Mouse (Mus musculus): Measurements from ENCODE around the gene Nfs1. TPM values are rescaled to one million over a fixed set of nuclear protein-coding genes. Genes with fewer than 3 reads are reported as not detected.

Nfs1 gene
- total and polyA plus RNA-seq, 3 experiments, result 64.5 to 83.9 TPM; not detected in 1

- no peak overlapping the region for H3K4me3 ChIP-seq (ENCODE audit: control insufficient read depth in 1 of 2, insufficient read depth in 1 of 2, low read depth in 2 of 2, low read length in 2 of 2)
- H3K27ac ChIP-seq (ENCODE audit: control insufficient read depth, low read depth, low read length), result no peak overlapping the region
- peaks cover 0 to 4% of the 10 kb centered on the region in 2 experiments; a peak in 2 of 4 replicates for H3K36me3 ChIP-seq (ENCODE audit: control insufficient read depth in 1 of 2, insufficient read depth in 2 of 2, low read length in 2 of 2)
- H3K27me3 ChIP-seq (ENCODE audit: control insufficient read depth in 1 of 2, insufficient read depth in 2 of 2, low read length in 2 of 2), result no peaks in the 10 kb centered on the region
- H3K9ac ChIP-seq (ENCODE audit: control insufficient read depth, low read depth, low read length, poor library complexity, severe bottlenecking), result no peak overlapping the region
- H3K4me1 ChIP-seq (ENCODE audit: control insufficient read depth in 1 of 2, insufficient read depth in 2 of 2, low read length in 2 of 2), result no peaks in the 10 kb centered on the region
- TF ChIP-seq RAD21 (IDR thresholded peaks at IDR 0.05; ENCODE audit: low read depth, low read length), result peak; percentile 50
- TF ChIP-seq SMC3 (IDR thresholded peaks at IDR 0.05; ENCODE audit: low read depth, low read length), result peak; percentile 37; the same call in 1 of the 2 replicates
- 0 out of 2 replicates have a peak, but pooled peaks have one; percentile 5 for TF ChIP-seq ZC3H11A (IDR thresholded peaks at IDR 0.05; ENCODE audit: low read depth, low read length)
- TF ChIP-seq CTCF (IDR thresholded peaks at IDR 0.05 in 2 of 3, conservative IDR thresholded peaks at IDR 0.05 in 1 of 3; ENCODE audit: control insufficient read depth in 1 of 3, insufficient read depth in 1 of 3, low read depth in 2 of 3, low read length in 3 of 3, poor library complexity in 1 of 3, severe bottlenecking in 1 of 3), result peak; percentile 12 to 50 (median 46); a peak in 5 of 6 replicates
- no peak for TF ChIP-seq SIN3A (IDR thresholded peaks at IDR 0.05; ENCODE audit: low read length)
- no peak for TF ChIP-seq EP300 (IDR thresholded peaks at IDR 0.05; ENCODE audit: low read depth in 1 of 2, low read length in 2 of 2)
- no peak for TF ChIP-seq MAZ (IDR thresholded peaks at IDR 0.05; ENCODE audit: low read depth, low read length)
- peak; percentile 32 for DNase-seq (ENCODE audit: low read depth, low spot score)
- no peaks in the 10 kb centered on the region for H3K79me2 ChIP-seq (ENCODE audit: control insufficient read depth, insufficient read depth, low read length, poor library complexity)
- H3K9me3 ChIP-seq (replicated peaks; ENCODE audit: insufficient read depth, low read length), result no peaks in the 10 kb centered on the region
Measured at GRCm38 (mm10) chr2:156135695-156136094, 8.3 kb downstream of the Nfs1 start.

GRCm38 (mm10) chr2:156134161-156134560, 9.8 kb downstream of the Nfs1 start:
- Histone ChIP-seq H3K27me3 (ENCODE audit: control insufficient read depth in 1 of 2, insufficient read depth in 2 of 2, low read length in 2 of 2) (no peaks in the 10 kb centered on the region), H3K36me3 (ENCODE audit: control insufficient read depth in 1 of 2, insufficient read depth in 2 of 2, low read length in 2 of 2) (peaks cover 0 to 4% of the 10 kb centered on the region in 2 experiments; a peak in 2 of 4 replicates), H3K27ac (ENCODE audit: control insufficient read depth, low read depth, low read length) (no peak overlapping the region), H3K9me3 (replicated peaks; ENCODE audit: insufficient read depth, low read length) (no peaks in the 10 kb centered on the region), H3K4me1 (ENCODE audit: control insufficient read depth in 1 of 2, insufficient read depth in 2 of 2, low read length in 2 of 2) (no peaks in the 10 kb centered on the region), H3K9ac (ENCODE audit: control insufficient read depth, low read depth, low read length, poor library complexity, severe bottlenecking) (no peak overlapping the region), H3K4me3 (ENCODE audit: control insufficient read depth in 1 of 2, insufficient read depth in 1 of 2, low read depth in 2 of 2, low read length in 2 of 2) (no peak overlapping the region), H3K79me2 (ENCODE audit: control insufficient read depth, insufficient read depth, low read length, poor library complexity) (no peaks in the 10 kb centered on the region)
- TF ChIP-seq NELFE (IDR thresholded peaks at IDR 0.05; ENCODE audit: low read depth, low read length) (no peak), ZC3H11A (IDR thresholded peaks at IDR 0.05; ENCODE audit: low read depth, low read length) (no peak), TAL1 (IDR thresholded peaks at IDR 0.05; ENCODE audit: low read length) (no peak), JUND (IDR thresholded peaks at IDR 0.05; ENCODE audit: low read depth, low read length) (no peak), EP300 (IDR thresholded peaks at IDR 0.05; ENCODE audit: low read depth in 1 of 2, low read length in 2 of 2) (no peak)
- DNase-seq (ENCODE audit: low read depth, low spot score), result no peak

- Histone ChIP-seq H3K27me3 (ENCODE audit: control insufficient read depth in 1 of 2, insufficient read depth in 2 of 2, low read length in 2 of 2) (no peaks in the 10 kb centered on the region), H3K9ac (ENCODE audit: control insufficient read depth, low read depth, low read length, poor library complexity, severe bottlenecking) (no peak within 1 kb of the TSS), H3K36me3 (ENCODE audit: control insufficient read depth in 1 of 2, insufficient read depth in 2 of 2, low read length in 2 of 2) (peaks cover 0 to 6% of the 10 kb centered on the region in 2 experiments; a peak in 2 of 4 replicates), H3K4me3 (ENCODE audit: control insufficient read depth in 1 of 2, insufficient read depth in 1 of 2, low read depth in 2 of 2, low read length in 2 of 2) (no peak within 1 kb of the TSS), H3K79me2 (ENCODE audit: control insufficient read depth, insufficient read depth, low read length, poor library complexity) (no peaks in the 10 kb centered on the region), H3K4me1 (ENCODE audit: control insufficient read depth in 1 of 2, insufficient read depth in 2 of 2, low read length in 2 of 2) (no peaks in the 10 kb centered on the region), H3K27ac (ENCODE audit: control insufficient read depth, low read depth, low read length) (no peak within 1 kb of the TSS), H3K9me3 (replicated peaks; ENCODE audit: insufficient read depth, low read length) (no peaks in the 10 kb centered on the region)
- TF ChIP-seq USF1 (IDR thresholded peaks at IDR 0.05; ENCODE audit: low read depth, low read length) (no peak), MAX (IDR thresholded peaks at IDR 0.05; ENCODE audit: low read length) (no peak), GATA1 (IDR thresholded peaks at IDR 0.05; ENCODE audit: low read depth, low read length) (no peak), BHLHE40 (IDR thresholded peaks at IDR 0.05; ENCODE audit: borderline replicate concordance, low read depth, low read length) (no peak), TAL1 (IDR thresholded peaks at IDR 0.05; ENCODE audit: low read length) (no peak), ETS1 (IDR thresholded peaks at IDR 0.05; ENCODE audit: low read depth, low read length) (no peak), CHD2 (IDR thresholded peaks at IDR 0.05; ENCODE audit: low read length) (no peak)
- no peak for DNase-seq (ENCODE audit: low read depth, low spot score)
Measured at GRCm38 (mm10) chr2:156126992-156127391, 17.0 kb downstream of the Nfs1 start, which contains the start of gene Gm28036. TSS of gene Gm28036 (minus strand) at chr2:156127092.

Data from MEL (cell line).